Mouse (Mus musculus) stomach, embryonic 16.5 days (tissue): ENCODE measurements around the gene Riok1. TPM values are rescaled to one million over a fixed set of nuclear protein-coding genes. Genes with fewer than 3 reads are reported as not detected.

Source experiments
- ATAC-seq: fragments of 200-750 bp; cut with Nextera tagmentation; 2 replicates; pipeline ENCODE4 v1.8.0; 2017; ENCODE audit warnings: moderate number of reproducible peaks, moderate TSS enrichment; ENCODE audit not compliant: insufficient read depth, low FRiP score
- H3K27ac ChIP-seq: fragments of 300-500 bp; sonication (generic); 2 replicates; pipeline ENCODE4 v1.5.1; 2014; ENCODE audit warnings: low read length
- H3K27me3 ChIP-seq: fragments of 300-500 bp; sonication (generic); 2 replicates; pipeline ENCODE4 v1.6.1; 2014; ENCODE audit warnings: low read length, control low read depth, mixed read lengths; ENCODE audit not compliant: control insufficient read depth, insufficient read depth
- H3K36me3 ChIP-seq: fragments of 300-500 bp; sonication (generic); 2 replicates; pipeline ENCODE4 v1.6.1; 2014; ENCODE audit warnings: low read length; ENCODE audit not compliant: control insufficient read depth, insufficient read depth
- H3K4me1 ChIP-seq: fragments of 300-500 bp; sonication (generic); 2 replicates; pipeline ENCODE4 v1.6.1; 2014; ENCODE audit warnings: low read length, control low read depth, mixed read lengths; ENCODE audit not compliant: control insufficient read depth, insufficient read depth
- H3K4me2 ChIP-seq: fragments of 300-500 bp; sonication (generic); 2 replicates; pipeline ENCODE4 v1.6.1; 2014; ENCODE audit warnings: low read depth, low read length, mixed read lengths
- H3K4me3 ChIP-seq: fragments of 300-500 bp; sonication (generic); replicated peaks from 2 replicates; pipeline ENCODE4 v1.5.1; 2014; ENCODE audit warnings: mild to moderate bottlenecking, low read length
- H3K9ac ChIP-seq: fragments of 300-500 bp; sonication (generic); 2 replicates; pipeline ENCODE4 v1.6.1; 2014; ENCODE audit warnings: low read length
- H3K9me3 ChIP-seq: fragments of 300-500 bp; sonication (generic); replicated peaks from 2 replicates; pipeline ENCODE4 v1.6.1; 2016; ENCODE audit warnings: low read length, control low read depth; ENCODE audit not compliant: control insufficient read depth
- WGBS: fragments of 180-500 bp; shearing (Covaris S2); extraction: QIAGEN DNeasy Blood & Tissue Kit; methylation state at CpG from one replicate; pipeline ENCODE4 v1.1.7; 2014; 5-methylcytosine and 5-hydroxymethylcytosine counted together
- polyA plus RNA-seq: library from polyadenylated mRNA; unstranded; fragments of >200 nt; fragmentation: Nextera tagmentation; extraction: Ambion mirVana; gene quantifications from 2 replicates; pipeline ENCODE4 v1.2.1, GENCODE M21; 2015

Riok1 gene
- polyA plus RNA-seq, 1 experiment from 2014 or later = 43.9 TPM

- Histone ChIP-seq H3K9ac (no peak overlapping the region), H3K9me3 (no peaks in the 10 kb centered on the region), H3K27me3 (no peaks in the 10 kb centered on the region), H3K4me1 (peaks cover 2% of the 10 kb centered on the region; the same call in 1 of the 2 replicates), H3K27ac (no peak overlapping the region), H3K36me3 (no peaks in the 10 kb centered on the region), H3K4me3 (no peak overlapping the region), H3K4me2 (no peak overlapping the region)
- WGBS = 70% methylated on average over 5 of the region's 5 CpGs
- no peak for ATAC-seq
Measured at GRCm38 (mm10) chr13:38079366-38079765, 42.6 kb downstream of the Riok1 start.

GRCm38 (mm10) chr13:38080014-38080413, 43.2 kb downstream of the Riok1 start:
- H3K9ac ChIP-seq = no peak overlapping the region
- H3K36me3 ChIP-seq = no peaks in the 10 kb centered on the region
- ATAC-seq = no peak
- H3K27ac ChIP-seq = peak overlapping the region; percentile 68
- H3K4me3 ChIP-seq = no peak overlapping the region
- no peaks in the 10 kb centered on the region for H3K27me3 ChIP-seq
- H3K4me2 ChIP-seq = no peak overlapping the region; the same call in 1 of the 2 replicates
- H3K9me3 ChIP-seq = no peaks in the 10 kb centered on the region
- 36% methylated on average over 9 of the region's 9 CpGs for WGBS
- H3K4me1 ChIP-seq = peaks cover 2% of the 10 kb centered on the region; the same call in 1 of the 2 replicates

GRCm38 (mm10) chr13:38080725-38081124, 43.9 kb downstream of the Riok1 start:
- Histone ChIP-seq H3K4me3 (no peak overlapping the region), H3K4me1 (peaks cover 2% of the 10 kb centered on the region; the same call in 1 of the 2 replicates), H3K9me3 (no peaks in the 10 kb centered on the region), H3K36me3 (no peaks in the 10 kb centered on the region), H3K9ac (no peak overlapping the region), H3K27me3 (no peaks in the 10 kb centered on the region), H3K4me2 (no peak overlapping the region; the same call in 1 of the 2 replicates), H3K27ac (peak overlapping the region; percentile 78)
- ATAC-seq = no peak
- WGBS = 73% methylated on average over 14 of the region's 14 CpGs

- Histone ChIP-seq H3K4me2 (no peak overlapping the region), H3K9ac (no peak overlapping the region), H3K4me1 (peaks cover 2% of the 10 kb centered on the region; the same call in 1 of the 2 replicates), H3K4me3 (no peak overlapping the region), H3K27me3 (no peaks in the 10 kb centered on the region), H3K27ac (peak overlapping the region; percentile 78), H3K36me3 (no peaks in the 10 kb centered on the region), H3K9me3 (no peaks in the 10 kb centered on the region)
- 73% methylated on average over 7 of the region's 7 CpGs for WGBS
- ATAC-seq = no peak
Measured at GRCm38 (mm10) chr13:38081161-38081560, 44.4 kb downstream of the Riok1 start.

- Histone ChIP-seq H3K27me3 (no peaks in the 10 kb centered on the region), H3K27ac (no peak overlapping the region), H3K4me2 (no peak overlapping the region), H3K4me1 (no peaks in the 10 kb centered on the region), H3K9ac (no peak overlapping the region), H3K36me3 (no peaks in the 10 kb centered on the region), H3K9me3 (no peaks in the 10 kb centered on the region), H3K4me3 (no peak overlapping the region)
- WGBS = 32% methylated on average over 3 of the region's 3 CpGs
- ATAC-seq = no peak
Measured at GRCm38 (mm10) chr13:38086711-38087110, 49.9 kb downstream of the Riok1 start.

GRCm38 (mm10) chr13:38088008-38088407, 51.2 kb downstream of the Riok1 start:
- H3K4me1 ChIP-seq = no peaks in the 10 kb centered on the region
- WGBS = 52% methylated on average over 3 of the region's 3 CpGs
- ATAC-seq = peak; percentile 71; the same call in 1 of the 2 replicates

GRCm38 (mm10) chr13:38089449-38089848, 52.7 kb downstream of the Riok1 start:
- H3K9me3 ChIP-seq = no peaks in the 10 kb centered on the region
- no peaks in the 10 kb centered on the region for H3K27me3 ChIP-seq
- H3K9ac ChIP-seq = no peak overlapping the region
- peak overlapping the region; percentile 63 for H3K27ac ChIP-seq
- no peaks in the 10 kb centered on the region for H3K36me3 ChIP-seq
- no peak overlapping the region for H3K4me2 ChIP-seq
- WGBS = 71% methylated on average over 6 of the region's 6 CpGs
- peak; percentile 54 for ATAC-seq
- H3K4me1 ChIP-seq = no peaks in the 10 kb centered on the region
- H3K4me3 ChIP-seq = no peak overlapping the region

More at GRCm38 (mm10) chr13:38088008-38088407, 51.2 kb downstream of the Riok1 start:
- H3K27ac ChIP-seq = peak overlapping the region; percentile 1
- H3K4me2 ChIP-seq = no peak overlapping the region
- no peaks in the 10 kb centered on the region for H3K9me3 ChIP-seq
- no peaks in the 10 kb centered on the region for H3K36me3 ChIP-seq
- H3K4me3 ChIP-seq = no peak overlapping the region
- no peaks in the 10 kb centered on the region for H3K27me3 ChIP-seq
- no peak overlapping the region for H3K9ac ChIP-seq

- Histone ChIP-seq H3K9me3 (no peaks in the 10 kb centered on the region), H3K9ac (no peak overlapping the region), H3K4me2 (no peak overlapping the region), H3K27me3 (no peaks in the 10 kb centered on the region), H3K27ac (peak overlapping the region; percentile 63), H3K36me3 (no peaks in the 10 kb centered on the region), H3K4me1 (no peaks in the 10 kb centered on the region), H3K4me3 (no peak overlapping the region)
- ATAC-seq = peak; percentile 79
- 30% methylated on average over 4 of the region's 4 CpGs for WGBS
Measured at GRCm38 (mm10) chr13:38089871-38090270, 53.1 kb downstream of the Riok1 start.

- no peak overlapping the region for H3K4me2 ChIP-seq
- H3K4me3 ChIP-seq = no peak overlapping the region
- no peaks in the 10 kb centered on the region for H3K36me3 ChIP-seq
- H3K9me3 ChIP-seq = no peaks in the 10 kb centered on the region
- no peaks in the 10 kb centered on the region for H3K4me1 ChIP-seq
- peak overlapping the region; percentile 72 for H3K27ac ChIP-seq
- H3K9ac ChIP-seq = no peak overlapping the region
- peak; percentile 62; the same call in 1 of the 2 replicates for ATAC-seq
- no peaks in the 10 kb centered on the region for H3K27me3 ChIP-seq
- WGBS = 54% methylated on average over 4 of the region's 4 CpGs
Measured at GRCm38 (mm10) chr13:38096207-38096606, 59.4 kb downstream of the Riok1 start.
